Mouse (Mus musculus) liver, postnatal 0 days (tissue): ENCODE data around the gene Pcdh7.

Experiments used
- CTCF ChIP-seq: sonication (generic); IDR thresholded peaks from 2 replicates; pipeline ENCODE4 v1.5.1; 2016; ENCODE audit warnings: antibody characterized with exemption, low read depth
- EP300 ChIP-seq: IDR thresholded peaks from 2 replicates; pipeline ENCODE4 v1.6.1; 2016; ENCODE audit warnings: antibody characterized with exemption, low read depth, mild to moderate bottlenecking

- no peak for TF ChIP-seq CTCF
- no peak for TF ChIP-seq EP300
Measured at GRCm38 (mm10) chr5:57857316-57857715, 139.5 kb downstream of the Pcdh7 start.
